Mouse (Mus musculus): ENCODE measurements around the gene Gm11562. TPM values are rescaled to one million over a fixed set of nuclear protein-coding genes. Genes with fewer than 3 reads are reported as not detected.

The Gm11562 gene
- polyA plus RNA-seq, 1 experiment: not detected

- DNase-seq (ENCODE audit: extremely low spot score in 1 of 2, low spot score in 1 of 2): no peak
Measured at GRCm38 (mm10) chr11:99590981-99591380, 29.3 kb downstream of the Gm11562 start, which contains the start of gene Krtap1-3. Krtap1-3 (minus strand) TSS chr11:99591339.

DNA sequence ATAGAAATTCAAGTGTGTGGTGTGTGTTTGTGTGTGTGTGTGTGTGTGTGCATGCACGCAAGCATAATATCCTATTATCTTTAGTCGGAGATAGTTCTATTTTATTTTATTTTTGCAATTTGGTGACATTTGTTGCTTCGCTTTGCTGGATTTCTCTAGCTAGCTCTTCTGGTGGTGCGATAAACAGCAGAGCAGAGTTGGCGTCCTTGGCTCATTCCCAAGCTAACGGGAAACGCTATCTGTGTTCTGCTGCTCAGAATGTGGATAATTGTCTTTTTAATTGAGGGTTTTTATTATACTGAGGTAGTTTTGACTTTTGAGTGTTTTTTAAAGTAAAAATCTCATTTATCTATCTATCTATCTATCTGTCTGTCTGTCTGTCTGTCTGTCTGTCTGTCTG is 35.1 kb downstream of the Gm11562 start:
- DNase-seq (ENCODE audit: extremely low spot score in 1 of 2, low spot score in 1 of 2): peak in 1 of 2 experiments; percentile 42

- no peak for DNase-seq (ENCODE audit: extremely low spot score in 1 of 2, low spot score in 1 of 2)
Measured at GRCm38 (mm10) chr11:99583245-99583704, 37.0 kb downstream of the Gm11562 start, which contains the start of gene Krtap1-4. Krtap1-4 (minus strand) TSS chr11:99583654.

- DNase-seq (ENCODE audit: extremely low spot score in 1 of 2, low spot score in 1 of 2): peak in 1 of 2 experiments; percentile 51
Measured at GRCm38 (mm10) chr11:99581564-99581963, 38.7 kb downstream of the Gm11562 start.

GRCm38 (mm10) chr11:99581051-99581450 is 39.2 kb downstream of the Gm11562 start:
- DNase-seq (ENCODE audit: extremely low spot score in 1 of 2, low spot score in 1 of 2): no peak

DNA sequence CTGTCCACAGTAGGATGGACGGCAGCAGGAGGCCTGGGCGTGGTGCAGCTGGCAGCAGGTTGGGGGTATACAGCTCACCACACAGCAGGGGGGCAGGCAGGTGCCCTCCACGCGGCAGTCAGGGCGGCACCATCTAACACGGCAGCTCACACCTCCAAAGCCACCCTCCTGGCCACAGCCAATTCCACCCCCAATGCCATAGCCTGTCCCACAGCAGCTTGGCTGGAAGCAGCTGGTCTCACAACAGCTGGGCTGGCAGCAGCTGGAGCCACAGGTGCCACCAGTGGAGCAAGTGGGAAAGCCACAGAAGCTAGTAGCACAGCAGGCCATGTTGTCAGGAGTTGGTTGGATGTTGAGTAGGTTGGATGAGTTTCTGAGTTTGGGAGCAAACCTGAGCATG is 39.6 kb downstream of the Gm11562 start, which contains the start of gene Krtap1-5:
Krtap1-5 (minus strand) TSS at position 381 of the 400 bp plus-strand sequence.
- DNase-seq (ENCODE audit: extremely low spot score in 1 of 2, low spot score in 1 of 2): no peak

DNA sequence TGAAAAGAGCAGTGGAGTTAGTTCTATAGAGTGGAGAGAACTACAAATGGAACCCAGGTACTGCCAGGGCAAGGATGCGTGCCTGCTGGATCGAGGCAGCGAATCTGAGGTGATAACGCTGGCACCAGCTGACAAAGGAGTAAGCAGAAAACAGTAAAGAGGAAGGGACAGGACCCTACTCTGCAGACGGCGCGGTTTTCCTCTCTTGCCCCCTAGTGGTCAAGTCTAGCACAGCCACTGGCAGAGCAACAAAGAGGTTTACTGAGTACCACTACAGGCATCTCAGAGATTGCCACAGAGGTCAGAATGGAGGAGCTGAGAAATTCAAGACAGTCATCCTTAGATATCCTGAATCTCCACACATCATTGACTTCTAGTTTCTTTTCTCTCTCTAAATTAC is 46.1 kb downstream of the Gm11562 start:
- peak in 1 of 2 experiments; percentile 82 for DNase-seq (ENCODE audit: extremely low spot score in 1 of 2, low spot score in 1 of 2)

- DNase-seq (ENCODE audit: extremely low spot score in 1 of 2, low spot score in 1 of 2): peak in 1 of 2 experiments; percentile 44
Measured at GRCm38 (mm10) chr11:99573164-99573563, 47.1 kb downstream of the Gm11562 start.

Other genes starting within 250 kb of the Gm11562 start
- gene Krt28, start 245.5 kb downstream of the Gm11562 start, polyA plus RNA-seq (2012; rRNA removed): 0.17 TPM in 1 of 2 replicates, not detected in the other
- gene Krt10, start 231.1 kb downstream of the Gm11562 start, polyA plus RNA-seq (2012; rRNA removed): 9.3 and 11.7 TPM in 2 replicates
- gene Krt12, start 198.2 kb downstream of the Gm11562 start, polyA plus RNA-seq (2012; rRNA removed): 6.7 and 9.7 TPM in 2 replicates
- 0.08 TPM in 2 replicates for gene Krt20, start 182.3 kb downstream of the Gm11562 start, polyA plus RNA-seq (2012; rRNA removed)
- gene Krt23, start 127.3 kb downstream of the Gm11562 start, polyA plus RNA-seq (2012; rRNA removed): 0.15 TPM in 1 of 2 replicates, not detected in the other
- not detected in 2 replicates for gene Krt39, start 99.1 kb downstream of the Gm11562 start, polyA plus RNA-seq (2012; rRNA removed)
- gene Krt40, start 77.3 kb downstream of the Gm11562 start, polyA plus RNA-seq (2012; rRNA removed): 0.08 TPM in 1 of 2 replicates, not detected in the other
- not detected in 2 replicates for gene Krtap3-3, start 69.6 kb downstream of the Gm11562 start, polyA plus RNA-seq (2012; rRNA removed)
- not detected in 2 replicates for gene Krtap3-2, start 63.6 kb downstream of the Gm11562 start, polyA plus RNA-seq (2012; rRNA removed)
- not detected in 2 replicates for gene Gm11939, start 61.0 kb downstream of the Gm11562 start, polyA plus RNA-seq (2012; rRNA removed)
- gene Krtap3-1, start 53.8 kb downstream of the Gm11562 start, polyA plus RNA-seq (2012; rRNA removed): not detected in 2 replicates
- gene Krtap1-5, start 39.4 kb downstream of the Gm11562 start, polyA plus RNA-seq (2012; rRNA removed): not detected in 2 replicates
- not detected in 2 replicates for gene Krtap1-4, start 36.8 kb downstream of the Gm11562 start, polyA plus RNA-seq (2012; rRNA removed)
- not detected in 2 replicates for gene Krtap1-3, start 29.1 kb downstream of the Gm11562 start, polyA plus RNA-seq (2012; rRNA removed)
- gene Krtap9-3, start 22.3 kb downstream of the Gm11562 start, polyA plus RNA-seq (2012; rRNA removed): not detected in 2 replicates
- not detected in 2 replicates for gene Gm11938, start 17.1 kb downstream of the Gm11562 start, polyA plus RNA-seq (2012; rRNA removed)
- gene Gm11937, start 10.2 kb downstream of the Gm11562 start, polyA plus RNA-seq (2012; rRNA removed): not detected in 2 replicates
- not detected in 2 replicates for gene Krtap2-4, start 5.6 kb downstream of the Gm11562 start, polyA plus RNA-seq (2012; rRNA removed)
- gene Krtap4-1, start 7.8 kb upstream of the Gm11562 start, polyA plus RNA-seq (2012; rRNA removed): not detected in 2 replicates
- gene Krtap4-2, start 14.6 kb upstream of the Gm11562 start, polyA plus RNA-seq (2012; rRNA removed): not detected in 2 replicates
- not detected in 2 replicates for gene Krtap4-7, start 23.7 kb upstream of the Gm11562 start, polyA plus RNA-seq (2012; rRNA removed)
- not detected in 2 replicates for gene Gm11555, start 29.8 kb upstream of the Gm11562 start, polyA plus RNA-seq (2012; rRNA removed)
- not detected in 2 replicates for gene Gm11563, start 38.5 kb upstream of the Gm11562 start, polyA plus RNA-seq (2012; rRNA removed)
- gene Krtap4-6, start 45.5 kb upstream of the Gm11562 start, polyA plus RNA-seq (2012; rRNA removed): not detected in 2 replicates
- gene Gm14190, start 70.3 kb upstream of the Gm11562 start, polyA plus RNA-seq (2012; rRNA removed): not detected in 2 replicates
- gene Gm14180, start 113.9 kb upstream of the Gm11562 start, polyA plus RNA-seq (2012; rRNA removed): not detected in 2 replicates
- gene Gm11595, start 152.5 kb upstream of the Gm11562 start, polyA plus RNA-seq (2012; rRNA removed): not detected in 2 replicates
- not detected in 2 replicates for gene Krtap4-8, start 160.3 kb upstream of the Gm11562 start, polyA plus RNA-seq (2012; rRNA removed)
- not detected in 2 replicates for gene Krtap4-9, start 164.8 kb upstream of the Gm11562 start, polyA plus RNA-seq (2012; rRNA removed)
- not detected in 2 replicates for gene Gm11596, start 173.0 kb upstream of the Gm11562 start, polyA plus RNA-seq (2012; rRNA removed)
- gene Gm11569, start 178.5 kb upstream of the Gm11562 start, polyA plus RNA-seq (2012; rRNA removed): not detected in 2 replicates
- gene Gm11554, start 184.0 kb upstream of the Gm11562 start, polyA plus RNA-seq (2012; rRNA removed): not detected in 2 replicates
- gene Krtap4-13, start 189.5 kb upstream of the Gm11562 start, polyA plus RNA-seq (2012; rRNA removed): not detected in 2 replicates
- gene Gm11564, start 195.2 kb upstream of the Gm11562 start, polyA plus RNA-seq (2012; rRNA removed): not detected in 2 replicates
- not detected in 2 replicates for gene 2300003K06Rik, start 217.6 kb upstream of the Gm11562 start, polyA plus RNA-seq (2012; rRNA removed)
- not detected in 2 replicates for gene Krtap4-16, start 231.2 kb upstream of the Gm11562 start, polyA plus RNA-seq (2012; rRNA removed)
- not detected in 2 replicates for gene Gm11568, start 237.5 kb upstream of the Gm11562 start, polyA plus RNA-seq (2012; rRNA removed)
- gene Gm11559, start 244.0 kb upstream of the Gm11562 start, polyA plus RNA-seq (2012; rRNA removed): not detected in 2 replicates